Mouse (Mus musculus) intestine, embryonic 14.5 days (tissue): Measurements from ENCODE around the gene Eef1akmt1. TPM values are rescaled to one million over a fixed set of nuclear protein-coding genes. Genes with fewer than 3 reads are reported as not detected.

Experiments used
- ATAC-seq: fragments of 200-750 bp; cut with Nextera tagmentation; replicated peaks from 2 replicates; pipeline ENCODE4 v1.8.0; 2017; ENCODE audit warnings: low read depth, moderate number of reproducible peaks, moderate TSS enrichment, moderate library complexity; ENCODE audit not compliant: low FRiP score, low TSS enrichment
- DNase-seq: peaks from one replicate; pipeline ENCODE4 v3.0.0-alpha.2; 2018; ENCODE audit warnings: low spot score
- H3K27ac ChIP-seq: fragments of 300-500 bp; sonication (generic); 2 replicates; pipeline ENCODE4 v1.5.1; 2014; ENCODE audit warnings: low read depth, mild to moderate bottlenecking, control low read depth
- H3K27me3 ChIP-seq: fragments of 300-500 bp; sonication (generic); replicated peaks from 2 replicates; pipeline ENCODE4 v1.6.1; 2014; ENCODE audit warnings: low read length, control low read depth; ENCODE audit not compliant: control insufficient read depth, insufficient read depth
- H3K36me3 ChIP-seq: fragments of 300-500 bp; sonication (generic); 2 replicates; pipeline ENCODE4 v1.6.1; 2014; ENCODE audit warnings: low read length, control low read depth; ENCODE audit not compliant: control insufficient read depth, insufficient read depth
- H3K4me1 ChIP-seq: fragments of 300-500 bp; sonication (generic); replicated peaks from 2 replicates; pipeline ENCODE4 v1.6.1; 2014; ENCODE audit warnings: low read length, control low read depth, mixed read lengths; ENCODE audit not compliant: control insufficient read depth, insufficient read depth
- H3K4me2 ChIP-seq: fragments of 300-500 bp; sonication (generic); 2 replicates; pipeline ENCODE4 v1.6.1; 2014; ENCODE audit warnings: low read length
- H3K4me3 ChIP-seq: fragments of 300-500 bp; sonication (generic); 2 replicates; pipeline ENCODE4 v1.5.1; 2014; ENCODE audit warnings: low read depth, low read length, control low read depth, mixed read lengths
- H3K9ac ChIP-seq: fragments of 300-500 bp; sonication (generic); 2 replicates; pipeline ENCODE4 v1.6.1; 2014; ENCODE audit warnings: mild to moderate bottlenecking, low read length
- H3K9me3 ChIP-seq: fragments of 300-500 bp; sonication (generic); 2 replicates; pipeline ENCODE4 v1.6.1; 2016; ENCODE audit warnings: low read length, control low read depth; ENCODE audit not compliant: control insufficient read depth
- WGBS: fragments of 180-500 bp; shearing (Covaris S2); extraction: QIAGEN DNeasy Blood & Tissue Kit; methylation state at CpG from one replicate; pipeline ENCODE4 v1.1.7; 2014; 5-methylcytosine and 5-hydroxymethylcytosine counted together
- polyA plus RNA-seq: library from polyadenylated mRNA; unstranded; fragments of >200 nt; fragmentation: Nextera tagmentation; extraction: Ambion mirVana; gene quantifications from 2 replicates; pipeline ENCODE4 v1.2.1, GENCODE M21; 2014

Eef1akmt1 gene
- 106 and 111 TPM in 2 replicates for polyA plus RNA-seq

- peak; percentile 98 for DNase-seq
- H3K27ac ChIP-seq, result no peak within 1 kb of the TSS; the same call in 1 of the 2 replicates
- 9% methylated on average over 35 of the region's 35 CpGs for WGBS
- H3K27me3 ChIP-seq, result no peaks in the 10 kb centered on the region
- no peaks in the 10 kb centered on the region for H3K36me3 ChIP-seq
- ATAC-seq, result peak; percentile 97
- peaks cover 4% of the 10 kb centered on the region; the same call in 1 of the 2 replicates for H3K4me1 ChIP-seq
- peak within 1 kb of the TSS; percentile 65 for H3K9ac ChIP-seq
- H3K4me3 ChIP-seq, result peak within 1 kb of the TSS; percentile 56
- H3K4me2 ChIP-seq, result peak within 1 kb of the TSS; percentile 62
- H3K9me3 ChIP-seq, result no peaks in the 10 kb centered on the region
These were observed at the start of gene Eef1akmt1 for GRCm38 (mm10) chr14:57571155-57572133. TSS of gene Eef1akmt1 (minus strand) at chr14:57571612.

DNA sequence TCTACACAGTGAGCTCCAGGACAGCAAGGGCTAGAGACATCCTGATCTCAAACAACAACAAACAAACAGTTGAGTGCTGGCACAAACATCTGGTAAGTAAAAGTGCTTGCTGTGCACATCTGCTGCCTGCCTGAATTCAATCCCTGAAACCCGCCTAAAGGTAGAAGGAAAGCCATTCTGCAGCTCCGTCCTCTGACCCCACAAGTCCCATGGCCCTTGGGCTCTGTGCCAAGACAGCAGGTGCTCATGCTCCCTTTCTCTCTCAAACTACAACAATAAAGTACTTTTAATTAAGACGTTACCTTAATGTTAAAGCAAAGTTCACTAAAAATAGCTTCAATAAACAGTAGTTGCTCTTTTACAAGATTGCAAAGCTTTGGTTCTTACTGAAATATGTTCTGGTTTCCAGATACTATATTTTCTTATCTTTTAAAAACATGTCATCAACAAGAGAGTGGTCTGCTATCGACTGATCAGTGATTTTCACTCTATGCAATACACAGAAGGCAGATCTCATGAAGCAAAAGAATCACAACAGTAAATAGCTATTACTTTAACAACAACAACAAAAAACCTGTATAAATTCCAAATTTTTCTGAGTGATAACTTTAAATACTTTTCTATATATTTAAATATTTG is 49.3 kb upstream of the Eef1akmt1 start:
- no peaks in the 10 kb centered on the region for H3K4me1 ChIP-seq
- no peaks in the 10 kb centered on the region for H3K9me3 ChIP-seq
- 73% methylated on average over 4 of the region's 4 CpGs for WGBS
- DNase-seq, result no peak
- ATAC-seq, result no peak
- no peak overlapping the region for H3K27ac ChIP-seq
- H3K36me3 ChIP-seq, result peaks cover 50% of the 10 kb centered on the region
- H3K4me2 ChIP-seq, result no peak overlapping the region
- no peak overlapping the region for H3K9ac ChIP-seq
- H3K4me3 ChIP-seq, result no peak overlapping the region
- no peaks in the 10 kb centered on the region for H3K27me3 ChIP-seq

DNA sequence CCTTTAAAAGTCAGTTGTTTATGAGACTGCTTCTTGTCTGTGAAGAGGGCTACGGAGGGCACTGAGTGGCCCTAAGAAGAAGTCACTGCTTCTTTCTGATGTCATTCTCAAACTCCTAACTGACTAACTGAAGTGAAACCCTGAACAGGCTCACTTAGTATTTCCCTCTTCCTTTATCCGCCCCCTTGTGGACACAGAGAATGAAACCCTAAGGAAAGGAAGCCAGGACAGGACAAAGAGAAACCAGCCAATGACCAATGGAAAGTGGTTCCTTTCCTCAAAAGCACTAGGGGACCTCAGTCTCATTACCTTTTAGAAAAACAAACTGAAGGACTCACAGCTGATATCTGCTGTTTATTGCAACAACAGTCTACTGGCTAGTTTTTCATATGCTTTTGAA is 48.1 kb upstream of the Eef1akmt1 start:
- no peak overlapping the region for H3K9ac ChIP-seq
- no peak for DNase-seq
- peaks cover 44% of the 10 kb centered on the region for H3K36me3 ChIP-seq
- no peak for ATAC-seq
- no peak overlapping the region for H3K4me3 ChIP-seq
- WGBS, result 43% methylated on average over 2 of the region's 2 CpGs
- H3K27me3 ChIP-seq, result no peaks in the 10 kb centered on the region
- H3K9me3 ChIP-seq, result no peaks in the 10 kb centered on the region
- no peaks in the 10 kb centered on the region for H3K4me1 ChIP-seq
- H3K4me2 ChIP-seq, result no peak overlapping the region
- H3K27ac ChIP-seq, result no peak overlapping the region

- ATAC-seq (no peak), DNase-seq (no peak)
- Histone ChIP-seq H3K9me3 (no peaks in the 10 kb centered on the region), H3K4me1 (no peaks in the 10 kb centered on the region), H3K36me3 (peaks cover 35% of the 10 kb centered on the region), H3K27me3 (no peaks in the 10 kb centered on the region), H3K4me2 (no peak overlapping the region), H3K9ac (no peak overlapping the region), H3K27ac (no peak overlapping the region), H3K4me3 (no peak overlapping the region)
- 90% methylated on average over 1 of the region's 1 CpGs for WGBS
These were observed 46.3 kb upstream of the Eef1akmt1 start for GRCm38 (mm10) chr14:57617675-57618074.

GRCm38 (mm10) chr14:57616339-57616965 is 45.0 kb upstream of the Eef1akmt1 start:
- H3K4me1 ChIP-seq, result no peaks in the 10 kb centered on the region
- ATAC-seq (no peak), DNase-seq (no peak)
- no peak overlapping the region for H3K4me2 ChIP-seq
- peaks cover 26% of the 10 kb centered on the region for H3K36me3 ChIP-seq
- 81% methylated on average over 6 of the region's 6 CpGs for whole genome bisulfite sequencing
- no peaks in the 10 kb centered on the region for H3K27me3 ChIP-seq
- no peak overlapping the region for H3K4me3 ChIP-seq
- no peaks in the 10 kb centered on the region for H3K9me3 ChIP-seq
- no peak overlapping the region for H3K9ac ChIP-seq
- H3K27ac ChIP-seq, result no peak overlapping the region

DNA sequence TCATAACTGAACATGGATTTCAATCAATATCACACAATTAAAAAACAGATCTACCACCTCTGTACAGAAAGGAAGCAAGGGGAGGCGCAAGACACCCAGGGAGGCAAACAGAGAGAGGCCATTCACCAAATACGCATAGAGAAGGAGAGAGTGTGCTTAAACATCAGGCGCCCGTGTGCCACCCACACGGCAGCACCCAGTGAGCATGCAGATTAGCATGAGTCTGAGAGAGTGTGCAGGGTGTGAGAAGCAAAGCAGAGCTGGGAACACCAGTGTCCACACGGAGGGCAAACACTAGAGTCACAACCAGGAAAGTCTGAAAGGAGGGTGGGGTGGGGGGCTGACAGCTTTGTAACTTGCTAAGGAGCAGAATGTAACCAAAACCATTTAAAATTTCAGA is 44.4 kb upstream of the Eef1akmt1 start:
- peaks cover 28% of the 10 kb centered on the region for H3K36me3 ChIP-seq
- WGBS, result 87% methylated on average over 6 of the region's 6 CpGs
- DNase-seq (no peak), ATAC-seq (no peak)
- H3K9me3 ChIP-seq, result no peaks in the 10 kb centered on the region
- no peak overlapping the region for H3K4me3 ChIP-seq
- H3K4me2 ChIP-seq, result no peak overlapping the region
- no peak overlapping the region for H3K27ac ChIP-seq
- no peaks in the 10 kb centered on the region for H3K4me1 ChIP-seq
- H3K9ac ChIP-seq, result no peak overlapping the region
- H3K27me3 ChIP-seq, result no peaks in the 10 kb centered on the region

- Histone ChIP-seq H3K4me3 (no peak overlapping the region), H3K4me2 (no peak overlapping the region), H3K27ac (no peak overlapping the region), H3K36me3 (peaks cover 10% of the 10 kb centered on the region; the same call in 1 of the 2 replicates), H3K9ac (no peak overlapping the region), H3K9me3 (no peaks in the 10 kb centered on the region), H3K27me3 (no peaks in the 10 kb centered on the region), H3K4me1 (peaks cover 15% of the 10 kb centered on the region; the same call in 1 of the 2 replicates)
- 75% methylated on average over 2 of the region's 2 CpGs for WGBS
- ATAC-seq (no peak), DNase-seq (no peak)
These were observed 39.6 kb upstream of the Eef1akmt1 start for GRCm38 (mm10) chr14:57611034-57611433.

DNA sequence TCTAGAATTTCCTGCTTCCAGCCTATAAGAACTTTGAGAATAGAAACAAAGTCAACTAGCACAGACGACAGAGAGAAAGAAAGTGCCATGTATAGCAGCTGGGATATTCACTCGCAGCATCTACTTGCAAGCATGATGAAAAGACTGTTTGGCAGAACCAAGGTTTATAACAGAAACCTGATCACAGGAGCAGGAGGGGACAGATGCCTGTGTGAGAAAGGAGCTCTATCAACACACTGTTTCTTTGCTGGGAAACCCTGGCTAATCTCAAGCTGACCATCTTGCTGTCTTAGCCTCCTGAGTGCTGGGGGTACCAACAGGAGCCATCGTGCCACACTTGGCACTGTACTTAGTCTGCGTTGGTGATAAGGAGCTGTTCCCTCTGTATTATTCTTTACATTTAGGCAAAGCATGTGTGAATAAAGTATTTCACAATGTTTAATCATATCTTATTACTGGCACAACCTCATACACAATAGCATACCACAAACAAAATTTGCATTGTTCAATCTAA is 38.5 kb upstream of the Eef1akmt1 start:
- no peak overlapping the region for H3K9ac ChIP-seq
- H3K27me3 ChIP-seq, result no peaks in the 10 kb centered on the region
- no peak overlapping the region for H3K4me3 ChIP-seq
- no peak overlapping the region for H3K27ac ChIP-seq
- no peak for DNase-seq
- peaks cover 12% of the 10 kb centered on the region for H3K36me3 ChIP-seq
- no peaks in the 10 kb centered on the region for H3K9me3 ChIP-seq
- ATAC-seq, result no peak
- peaks cover 15% of the 10 kb centered on the region; the same call in 1 of the 2 replicates for H3K4me1 ChIP-seq
- no peak overlapping the region for H3K4me2 ChIP-seq
- 59% methylated on average over 4 of the region's 4 CpGs for WGBS
